Mouse (Mus musculus) stomach, embryonic 15.5 days (tissue): ENCODE measurements at regions not wholly inside any gene's neighbourhood (a gene's known extent, or its start where the extent isn't known, plus 50 kb on each side); places are given as distances from the start of the nearest gene placed in this dataset.

Experiments used
- ATAC-seq: fragments of 200-750 bp; cut with Nextera tagmentation; 2 replicates; pipeline ENCODE4 v1.8.0; 2017; ENCODE audit warnings: low read depth, moderate number of reproducible peaks, moderate TSS enrichment; ENCODE audit not compliant: insufficient read depth, low FRiP score
- H3K27ac ChIP-seq: fragments of 300-500 bp; sonication (generic); 2 replicates; pipeline ENCODE4 v1.5.1; 2015; ENCODE audit warnings: mild to moderate bottlenecking, inconsistent platforms
- H3K27me3 ChIP-seq: fragments of 300-500 bp; sonication (generic); replicated peaks from 2 replicates; pipeline ENCODE4 v1.6.1; 2015; ENCODE audit warnings: inconsistent platforms
- H3K36me3 ChIP-seq: fragments of 300-500 bp; sonication (generic); 2 replicates; pipeline ENCODE4 v1.6.1; 2015; ENCODE audit warnings: inconsistent platforms
- H3K4me1 ChIP-seq: fragments of 300-500 bp; sonication (generic); 2 replicates; pipeline ENCODE4 v1.6.1; 2015; ENCODE audit warnings: inconsistent platforms
- H3K4me2 ChIP-seq: fragments of 300-500 bp; sonication (generic); 2 replicates; pipeline ENCODE4 v1.6.1; 2015; ENCODE audit warnings: mild to moderate bottlenecking, inconsistent platforms
- H3K4me3 ChIP-seq: fragments of 300-500 bp; sonication (generic); replicated peaks from 2 replicates; pipeline ENCODE4 v1.5.1; 2015; ENCODE audit warnings: inconsistent platforms
- H3K9ac ChIP-seq: fragments of 300-500 bp; sonication (generic); 2 replicates; pipeline ENCODE4 v1.6.1; 2015; ENCODE audit warnings: inconsistent platforms
- H3K9me3 ChIP-seq: fragments of 300-500 bp; sonication (generic); 2 replicates; pipeline ENCODE4 v1.6.1; 2016; ENCODE audit warnings: inconsistent platforms
- WGBS: fragments of 180-500 bp; shearing (Covaris S2); methylation state at CpG from one replicate; pipeline ENCODE4 v1.1.7; 2015; 5-methylcytosine and 5-hydroxymethylcytosine counted together

DNA sequence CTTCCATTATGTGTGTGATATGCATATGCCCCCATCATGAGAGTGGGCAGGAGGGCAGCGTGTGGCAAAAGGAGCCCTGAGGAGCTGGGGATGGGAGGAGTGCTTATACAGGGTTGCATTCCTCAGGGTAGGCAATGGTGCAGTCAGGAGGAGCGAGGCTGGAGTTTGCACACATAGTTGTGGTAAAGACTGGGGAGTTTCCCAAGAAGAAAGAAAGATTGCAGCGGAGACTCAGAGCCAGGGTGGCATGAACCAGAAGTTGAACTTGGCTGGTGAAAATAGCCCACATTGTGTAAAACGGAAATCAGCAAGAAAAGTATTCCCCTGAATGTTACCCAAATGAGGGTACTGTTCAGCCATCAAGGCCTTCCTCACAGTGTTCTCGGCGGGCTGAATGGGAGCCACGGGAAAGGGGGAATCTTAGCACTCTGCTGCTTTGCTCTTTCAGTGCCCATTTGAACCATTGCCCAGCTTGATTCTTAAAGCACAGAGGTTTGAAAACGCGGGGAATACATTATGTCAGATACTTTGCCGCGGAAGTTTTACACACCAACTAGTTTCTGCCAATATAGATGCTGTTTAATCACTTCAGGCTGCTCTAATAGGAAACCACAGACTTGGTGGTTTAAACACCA lies 331.6 kb downstream of the Ttll7 start:
- H3K27ac ChIP-seq, result no peak overlapping the region
- ATAC-seq, result no peak
- H3K9ac ChIP-seq, result no peak overlapping the region
- H3K27me3 ChIP-seq, result 0 out of 2 replicates have a peak, but pooled peaks cover 5% of the 10 kb centered on the region
- H3K4me2 ChIP-seq, result no peak overlapping the region
- 84% methylated on average over 11 of the region's 11 CpGs for WGBS
- no peaks in the 10 kb centered on the region for H3K36me3 ChIP-seq
- no peaks in the 10 kb centered on the region for H3K9me3 ChIP-seq
- H3K4me1 ChIP-seq, result peaks cover 8% of the 10 kb centered on the region; the same call in 1 of the 2 replicates
- H3K4me3 ChIP-seq, result no peak overlapping the region

DNA sequence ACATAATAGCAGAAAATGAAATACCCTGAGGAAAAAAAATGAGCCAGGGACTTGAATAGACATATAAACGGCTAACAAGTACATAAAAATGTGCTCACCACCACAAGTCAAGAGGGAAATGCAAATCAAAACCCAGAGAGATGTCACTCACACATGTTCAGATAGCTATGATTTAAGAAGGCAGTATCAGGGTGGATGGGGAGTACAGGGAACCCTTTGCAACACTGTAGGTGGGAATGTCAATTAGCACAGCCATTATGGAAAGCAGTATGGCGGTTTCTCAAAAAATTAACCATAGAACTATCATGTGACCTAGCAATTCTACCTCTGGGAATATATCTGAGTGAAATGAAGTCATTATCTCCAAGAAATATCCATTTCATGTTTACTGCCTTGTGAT lies 337.6 kb downstream of the Ttll7 start:
- no peaks in the 10 kb centered on the region for H3K36me3 ChIP-seq
- no peaks in the 10 kb centered on the region for H3K4me1 ChIP-seq
- ATAC-seq, result no peak
- no peaks in the 10 kb centered on the region for H3K27me3 ChIP-seq
- no peaks in the 10 kb centered on the region for H3K9me3 ChIP-seq
- H3K27ac ChIP-seq, result no peak overlapping the region
- no peak overlapping the region for H3K9ac ChIP-seq
- H3K4me3 ChIP-seq, result no peak overlapping the region
- H3K4me2 ChIP-seq, result no peak overlapping the region
- 80% methylated on average over 2 of the region's 2 CpGs for WGBS

DNA sequence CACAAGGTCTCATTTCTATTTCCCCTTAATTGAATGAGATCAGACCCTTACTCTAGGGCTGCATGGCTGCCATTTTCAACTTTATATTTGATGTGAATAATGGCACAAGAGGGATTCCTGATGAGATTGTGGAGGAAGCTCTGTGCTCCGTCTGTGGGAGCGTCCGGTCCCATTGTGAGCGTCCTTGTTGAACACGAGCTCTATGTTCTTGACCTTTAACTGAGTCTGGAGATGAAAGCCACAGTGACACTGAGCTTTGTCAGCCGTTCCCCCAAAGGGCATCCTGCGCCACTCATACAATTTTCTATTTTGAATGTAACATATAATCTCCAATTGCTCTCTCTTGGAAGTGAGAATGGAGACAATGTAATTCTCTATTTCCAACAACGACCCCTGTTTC lies 344.5 kb downstream of the Ttll7 start:
- 85% methylated on average over 8 of the region's 8 CpGs for WGBS

DNA sequence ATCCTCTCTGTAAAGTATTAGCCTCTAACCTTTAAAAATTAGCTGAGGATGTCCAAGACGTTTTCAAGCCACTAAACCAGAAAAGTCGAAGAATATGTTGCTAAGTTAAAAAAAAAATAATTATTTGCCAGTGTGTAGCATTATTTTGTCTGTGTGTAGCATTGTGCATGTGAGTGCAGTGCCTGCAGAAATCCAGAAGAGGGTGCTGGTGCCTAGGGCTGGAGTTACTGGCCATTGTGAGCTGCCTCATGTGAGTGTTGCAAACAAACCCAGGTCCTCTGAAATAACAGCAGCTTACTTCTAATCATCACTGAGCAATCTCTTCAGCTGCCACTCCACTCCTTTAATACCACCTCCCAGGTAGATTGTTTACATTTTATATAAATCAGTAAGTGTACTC lies 345.0 kb downstream of the Ttll7 start:
- no peak overlapping the region for H3K27ac ChIP-seq
- no peak overlapping the region for H3K9ac ChIP-seq
- no peak for ATAC-seq
- no peaks in the 10 kb centered on the region for H3K36me3 ChIP-seq
- WGBS, result 63% methylated on average over 2 of the region's 2 CpGs
- H3K4me3 ChIP-seq, result no peak overlapping the region
- no peaks in the 10 kb centered on the region for H3K9me3 ChIP-seq
- no peak overlapping the region for H3K4me2 ChIP-seq
- no peaks in the 10 kb centered on the region for H3K4me1 ChIP-seq
- no peaks in the 10 kb centered on the region for H3K27me3 ChIP-seq

More for the DNA sequence above, 344.5 kb downstream of the Ttll7 start:
- H3K27me3 ChIP-seq, result no peaks in the 10 kb centered on the region
- H3K27ac ChIP-seq, result no peak overlapping the region
- no peak for ATAC-seq
- no peak overlapping the region for H3K4me2 ChIP-seq
- H3K36me3 ChIP-seq, result no peaks in the 10 kb centered on the region
- no peaks in the 10 kb centered on the region for H3K4me1 ChIP-seq
- H3K9ac ChIP-seq, result no peak overlapping the region
- H3K4me3 ChIP-seq, result no peak overlapping the region
- H3K9me3 ChIP-seq, result no peaks in the 10 kb centered on the region

DNA sequence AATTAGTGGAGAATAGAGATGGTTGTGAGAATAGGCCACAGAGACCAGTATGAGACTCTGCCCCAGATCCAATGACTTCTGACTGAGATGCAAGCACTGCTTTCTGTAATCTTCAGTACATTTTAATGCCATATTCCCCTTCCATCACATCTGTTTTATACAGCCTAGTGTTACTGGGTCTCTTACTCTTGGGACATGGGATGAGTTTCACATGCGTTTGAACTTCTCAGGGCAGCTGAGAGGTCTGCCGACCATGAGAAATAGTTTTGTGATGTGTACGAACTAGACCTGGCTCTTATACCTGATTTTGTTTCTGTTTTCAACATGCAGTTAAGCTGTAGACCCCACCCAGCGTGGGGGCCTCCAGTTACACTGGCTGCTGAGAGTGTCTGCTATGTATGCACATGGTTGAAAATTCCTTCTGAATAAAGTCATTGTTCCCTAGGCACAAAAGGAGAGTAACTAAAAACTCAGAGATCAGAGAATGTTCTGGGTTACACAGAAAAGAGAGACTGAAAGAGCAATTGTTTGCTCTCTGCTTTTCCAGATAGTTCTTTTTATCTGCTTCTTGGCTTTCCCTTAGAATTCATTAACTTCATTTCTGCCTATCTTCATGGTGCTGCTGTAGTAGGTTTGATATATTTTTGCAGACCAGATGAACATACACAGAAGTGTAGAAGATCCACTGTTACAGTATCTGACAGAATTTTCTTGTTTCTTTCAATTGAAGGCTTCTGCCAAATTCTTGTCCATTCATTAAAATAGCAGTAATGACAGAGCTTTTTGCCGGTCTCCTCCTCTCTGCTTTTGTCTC lies 359.2 kb downstream of the Ttll7 start:
- Histone ChIP-seq H3K9ac (no peak overlapping the region), H3K27ac (no peak overlapping the region), H3K27me3 (no peaks in the 10 kb centered on the region), H3K4me2 (no peak overlapping the region), H3K4me3 (no peak overlapping the region), H3K9me3 (no peaks in the 10 kb centered on the region), H3K36me3 (no peaks in the 10 kb centered on the region), H3K4me1 (no peaks in the 10 kb centered on the region)
- 46% methylated on average over 5 of the region's 5 CpGs for WGBS
- ATAC-seq, result no peak

DNA sequence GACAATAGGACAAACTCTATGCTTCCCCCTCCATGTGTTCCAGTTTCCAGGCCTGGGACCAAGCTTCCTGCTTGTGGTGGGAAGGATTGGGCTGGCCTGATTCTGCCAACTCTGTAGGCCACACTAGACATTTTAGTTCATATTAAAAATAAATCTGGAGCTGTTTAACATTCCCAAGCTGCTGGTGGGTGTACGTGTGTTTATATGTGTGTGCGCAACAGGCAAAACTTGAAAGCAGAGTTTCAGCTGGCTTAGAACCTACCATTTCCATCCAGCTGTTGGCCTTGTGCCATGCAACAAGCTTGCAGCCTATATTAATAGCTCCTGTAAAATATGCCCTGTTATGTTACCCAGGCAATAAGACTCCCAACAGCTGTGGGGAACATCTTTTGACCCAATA lies 376.5 kb downstream of the Ttll7 start:
- no peaks in the 10 kb centered on the region for H3K36me3 ChIP-seq
- H3K4me1 ChIP-seq, result no peaks in the 10 kb centered on the region
- no peak overlapping the region for H3K9ac ChIP-seq
- H3K4me3 ChIP-seq, result no peak overlapping the region
- no peak overlapping the region for H3K27ac ChIP-seq
- H3K9me3 ChIP-seq, result no peaks in the 10 kb centered on the region
- WGBS, result 55% methylated on average over 2 of the region's 2 CpGs
- no peak overlapping the region for H3K4me2 ChIP-seq
- no peak for ATAC-seq
- no peaks in the 10 kb centered on the region for H3K27me3 ChIP-seq

DNA sequence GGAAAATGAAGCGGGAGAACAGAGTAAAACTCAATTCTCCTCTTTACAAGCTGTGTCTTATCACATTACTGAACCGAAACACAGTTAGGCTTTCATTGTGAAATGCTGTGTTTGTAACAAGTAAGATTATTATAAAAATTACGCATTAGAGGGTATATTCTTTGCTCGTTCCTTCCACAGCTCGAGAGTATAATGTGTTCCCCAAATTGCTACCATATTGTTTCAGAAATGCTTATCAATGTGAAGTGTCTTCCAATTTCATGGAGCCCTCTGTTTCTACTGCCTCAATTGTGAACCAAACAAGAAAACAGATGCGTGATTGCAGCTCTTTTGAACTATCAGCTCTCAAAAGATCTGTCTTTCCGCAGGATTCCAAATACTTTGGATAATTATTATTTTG lies 378.4 kb downstream of the Ttll7 start:
- ATAC-seq, result no peak
- Histone ChIP-seq H3K27me3 (no peaks in the 10 kb centered on the region), H3K36me3 (no peaks in the 10 kb centered on the region), H3K4me3 (no peak overlapping the region), H3K27ac (no peak overlapping the region), H3K4me2 (no peak overlapping the region), H3K4me1 (no peaks in the 10 kb centered on the region), H3K9me3 (no peaks in the 10 kb centered on the region), H3K9ac (no peak overlapping the region)
- 86% methylated on average over 7 of the region's 7 CpGs for WGBS

DNA sequence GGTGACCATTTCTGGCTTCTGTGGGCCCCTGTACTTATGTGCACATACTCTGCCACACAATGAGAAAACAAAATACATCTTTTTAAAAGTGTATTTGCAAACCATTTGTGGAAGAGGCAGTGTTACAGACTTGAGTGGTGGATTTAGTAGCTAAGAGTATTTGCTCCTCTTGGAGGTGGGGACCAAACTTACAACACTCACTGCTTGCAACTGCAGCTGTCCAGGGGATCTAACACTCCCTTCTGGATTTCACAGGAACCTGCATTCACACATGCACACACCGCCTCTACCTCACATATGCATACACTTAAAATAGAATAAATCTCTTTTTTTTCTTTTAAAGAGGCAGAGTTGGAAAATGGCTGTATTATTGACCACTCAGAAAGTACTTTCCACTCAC lies 386.2 kb downstream of the Ttll7 start:
- no peak overlapping the region for H3K4me2 ChIP-seq
- ATAC-seq, result no peak
- whole genome bisulfite sequencing, result 91% methylated on average over 1 of the region's 1 CpGs
- no peak overlapping the region for H3K27ac ChIP-seq
- H3K36me3 ChIP-seq, result no peaks in the 10 kb centered on the region
- H3K9ac ChIP-seq, result no peak overlapping the region
- no peaks in the 10 kb centered on the region for H3K4me1 ChIP-seq
- no peaks in the 10 kb centered on the region for H3K9me3 ChIP-seq
- no peak overlapping the region for H3K4me3 ChIP-seq
- no peaks in the 10 kb centered on the region for H3K27me3 ChIP-seq

DNA sequence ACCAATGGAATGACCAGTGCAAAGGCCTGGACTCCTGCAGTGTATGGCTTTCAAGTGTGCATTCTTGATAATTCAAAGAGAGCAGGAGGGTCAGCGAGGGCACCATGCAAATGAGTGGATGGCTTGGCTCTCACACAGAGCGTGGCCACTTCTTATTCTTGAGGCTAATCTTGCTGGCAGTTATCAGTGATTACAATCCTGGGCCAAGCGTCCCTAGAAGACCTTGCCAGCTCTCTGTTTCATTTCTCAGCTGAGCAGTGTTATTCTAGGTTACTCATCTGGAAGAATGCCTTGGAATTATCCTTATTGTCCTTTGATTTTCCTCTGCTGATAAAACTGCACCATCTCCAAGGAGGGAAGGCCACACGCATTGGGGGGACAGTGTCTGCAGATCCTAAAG lies 388.5 kb downstream of the Ttll7 start:
- 78% methylated on average over 4 of the region's 4 CpGs for WGBS
- ATAC-seq, result no peak

DNA sequence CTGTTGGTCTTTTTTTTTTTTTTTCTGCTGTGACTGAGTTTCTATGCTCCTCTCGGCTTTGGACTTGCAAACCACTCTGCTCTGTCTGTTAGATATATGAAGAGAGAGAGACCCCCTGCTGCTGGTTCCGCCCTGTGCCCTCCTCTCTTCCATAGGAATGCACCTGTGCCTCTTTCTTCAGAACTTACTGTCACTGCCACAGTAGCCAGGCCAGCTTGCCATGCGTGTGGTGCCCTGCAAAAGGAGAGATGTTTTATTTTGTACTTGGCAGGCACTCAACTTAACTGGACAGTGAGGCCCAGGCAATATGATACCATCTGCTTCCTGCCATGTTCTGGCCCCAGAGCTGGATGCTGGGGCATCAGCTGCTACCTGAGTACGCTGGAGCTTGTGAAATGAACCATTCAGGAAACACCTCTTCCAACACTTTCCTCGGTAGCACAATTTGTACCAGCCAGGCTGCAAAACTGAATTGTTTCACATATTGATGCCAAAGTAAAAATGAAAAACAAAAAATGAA lies 392.8 kb downstream of the Ttll7 start:
- no peaks in the 10 kb centered on the region for H3K9me3 ChIP-seq
- no peaks in the 10 kb centered on the region for H3K4me1 ChIP-seq
- no peak overlapping the region for H3K4me2 ChIP-seq
- no peak overlapping the region for H3K9ac ChIP-seq
- no peak overlapping the region for H3K27ac ChIP-seq
- WGBS, result 75% methylated on average over 5 of the region's 5 CpGs
- ATAC-seq, result no peak
- H3K4me3 ChIP-seq, result no peak overlapping the region
- no peaks in the 10 kb centered on the region for H3K27me3 ChIP-seq
- H3K36me3 ChIP-seq, result no peaks in the 10 kb centered on the region

More for the DNA sequence above, 388.5 kb downstream of the Ttll7 start:
- Histone ChIP-seq H3K4me3 (no peak overlapping the region), H3K27ac (no peak overlapping the region), H3K9me3 (no peaks in the 10 kb centered on the region), H3K36me3 (no peaks in the 10 kb centered on the region), H3K4me2 (no peak overlapping the region), H3K9ac (no peak overlapping the region), H3K4me1 (no peaks in the 10 kb centered on the region), H3K27me3 (no peaks in the 10 kb centered on the region)

DNA sequence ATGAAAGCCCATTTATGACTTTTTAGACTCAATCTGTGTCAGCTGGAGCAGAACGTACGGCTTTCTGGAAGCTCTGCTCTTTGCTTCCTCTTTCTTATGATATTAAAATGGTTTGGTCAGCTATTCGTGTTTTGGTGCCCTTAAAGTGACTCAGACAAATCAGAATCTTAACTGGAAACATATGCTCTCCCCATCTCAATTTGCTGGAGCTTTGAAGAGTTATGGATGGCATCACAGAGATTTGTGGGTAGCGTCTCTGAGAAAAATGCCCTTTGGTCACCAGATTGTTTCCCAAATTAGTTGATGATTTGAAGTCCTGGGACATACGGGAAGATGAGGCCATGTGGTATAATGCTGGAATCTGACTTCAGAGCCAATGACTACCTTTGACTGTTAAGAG lies 394.0 kb downstream of the Ttll7 start:
- H3K4me1 ChIP-seq, result no peaks in the 10 kb centered on the region
- no peaks in the 10 kb centered on the region for H3K9me3 ChIP-seq
- no peaks in the 10 kb centered on the region for H3K36me3 ChIP-seq
- 78% methylated on average over 5 of the region's 5 CpGs for WGBS
- no peaks in the 10 kb centered on the region for H3K27me3 ChIP-seq
- H3K4me3 ChIP-seq, result no peak overlapping the region
- ATAC-seq, result no peak
- no peak overlapping the region for H3K4me2 ChIP-seq
- H3K9ac ChIP-seq, result no peak overlapping the region
- H3K27ac ChIP-seq, result no peak overlapping the region

DNA sequence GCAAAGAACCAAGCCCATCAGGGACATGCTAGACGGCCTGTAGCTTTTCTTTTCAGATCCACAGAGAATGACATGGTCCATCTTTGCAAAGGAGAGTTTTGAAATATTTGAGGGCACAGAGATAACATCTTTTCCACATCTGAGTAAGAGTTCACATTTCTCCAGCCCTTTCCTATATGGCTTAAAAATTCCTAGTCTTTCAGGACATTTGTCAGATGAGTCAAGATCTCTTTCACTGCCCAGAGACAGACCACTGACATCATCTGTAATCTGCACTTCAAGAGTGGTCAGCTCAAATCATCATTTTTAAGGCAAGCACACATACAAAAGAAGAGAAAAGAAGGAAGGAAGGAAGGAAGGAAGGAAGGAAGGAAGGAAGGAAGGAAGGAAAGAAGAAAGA lies 397.3 kb downstream of the Ttll7 start:
- H3K9ac ChIP-seq, result no peak overlapping the region
- no peak overlapping the region for H3K4me2 ChIP-seq
- no peaks in the 10 kb centered on the region for H3K36me3 ChIP-seq
- H3K4me1 ChIP-seq, result no peaks in the 10 kb centered on the region
- H3K4me3 ChIP-seq, result no peak overlapping the region
- WGBS, result 79% methylated on average over 1 of the region's 1 CpGs
- no peak overlapping the region for H3K27ac ChIP-seq
- H3K27me3 ChIP-seq, result no peaks in the 10 kb centered on the region
- no peak for ATAC-seq
- no peaks in the 10 kb centered on the region for H3K9me3 ChIP-seq
